Mouse (Mus musculus): ENCODE data around the gene Insm2.

Gene Insm2

GRCm38 (mm10) chr12:55604411-55604810 lies 5.2 kb downstream of the Insm2 start:
- no peak for DNase-seq (ENCODE audit: low read depth)

GRCm38 (mm10) chr12:55607902-55608301 lies 8.7 kb downstream of the Insm2 start:
- DNase-seq (ENCODE audit: low read depth): no peak

GRCm38 (mm10) chr12:55610812-55611211 lies 11.6 kb downstream of the Insm2 start:
- no peak for DNase-seq (ENCODE audit: low read depth)

GRCm38 (mm10) chr12:55620321-55620720 lies 21.1 kb downstream of the Insm2 start:
- no peak for DNase-seq (ENCODE audit: low read depth)

GRCm38 (mm10) chr12:55622615-55623245 lies 23.5 kb downstream of the Insm2 start:
- no peak for DNase-seq (ENCODE audit: low read depth)

GRCm38 (mm10) chr12:55623254-55623653 lies 24.0 kb downstream of the Insm2 start:
- DNase-seq (ENCODE audit: low read depth): no peak

- no peak for DNase-seq (ENCODE audit: low read depth)
These were observed 27.5 kb downstream of the Insm2 start for GRCm38 (mm10) chr12:55626711-55627110.

GRCm38 (mm10) chr12:55648011-55648525 lies 48.8 kb downstream of the Insm2 start:
- DNase-seq (ENCODE audit: low read depth): peak; percentile 63

Measured in induced T-regulatory cell, adult 2 months (primary cell).